Mouse (Mus musculus): ENCODE results near the gene 2310009B15Rik.

DNA sequence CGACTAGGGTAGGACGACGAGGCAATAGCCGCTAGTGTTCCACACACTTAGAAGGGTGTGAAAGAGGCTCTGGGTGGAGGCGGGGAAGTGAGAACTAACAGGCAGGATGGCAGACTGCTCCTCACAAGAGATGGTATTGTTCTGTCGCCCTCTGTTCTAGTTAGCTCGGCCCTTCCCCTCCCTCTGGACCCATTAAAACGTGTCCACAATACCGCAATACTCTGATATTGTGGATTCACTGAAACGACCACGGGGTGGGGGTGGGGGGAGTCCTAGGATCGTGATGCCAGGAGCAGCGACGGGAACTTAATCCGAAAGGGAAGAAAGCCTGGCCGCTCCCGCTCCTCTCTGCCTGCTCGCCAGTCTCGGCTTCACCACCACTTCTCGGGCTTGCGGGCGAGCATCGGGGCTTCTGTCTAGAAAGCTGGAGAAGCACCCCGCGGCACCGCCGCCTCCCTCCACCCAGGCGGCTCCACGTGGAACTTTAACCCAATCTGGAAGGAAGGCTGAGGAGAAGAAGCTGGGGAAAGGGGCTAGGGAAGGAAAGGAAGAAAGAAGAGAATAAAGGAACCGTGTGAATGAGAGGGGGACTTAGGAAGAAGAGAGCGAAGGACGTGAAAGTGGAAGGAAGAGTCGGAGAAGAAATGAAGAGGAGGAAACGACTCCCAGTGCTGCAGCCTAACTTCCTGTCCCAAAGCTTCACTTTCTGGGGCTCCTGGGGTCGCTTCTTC is 13.1 kb downstream of the 2310009B15Rik start:
- no peak for TF ChIP-seq ZKSCAN1 (IDR thresholded peaks at IDR 0.05; ENCODE audit: low read depth, low read length)
- TF ChIP-seq ZMIZ1 (IDR thresholded peaks at IDR 0.05; ENCODE audit: low read depth, low read length): no peak
- TF ChIP-seq GATA1 (IDR thresholded peaks at IDR 0.05; ENCODE audit: low read depth, low read length): no peak
- no peak for TF ChIP-seq POLR2AphosphoS2 (IDR thresholded peaks at IDR 0.05; ENCODE audit: low read length)
